In genomic region chr16:31576422-31576821, GRCm38 (mm10) we compare ENCODE assay signal across 18 mouse cellular contexts.
A peak's percentile ranks its signal among the peaks of the same experiment; 100 is the strongest.
DNase-seq lines count a peak whose midpoint lies in the region; ATAC-seq and TF ChIP-seq lines count a peak whose summit lies in the region.
"Had no signal": no experiment of that assay in that cellular context is flagged by ENCODE, and none has a peak within 500 bp of the region (broad histone marks: within the 10 kb centered on the region; RNA-seq: fewer than 3 reads in every experiment).

No protein-coding gene starts in this region.

- DNase-seq in hindbrain, embryonic 10.5 days (ENCODE audit: low spot score): no peak
- no peak for DNase-seq in hindbrain, embryonic 11.5 days (ENCODE audit: low spot score)
- DNase-seq in liver, postnatal 0 days: no peak
- DNase-seq in liver, embryonic 11.5 days (ENCODE audit: low spot score): no peak
- no peak for DNase-seq in limb, embryonic 10.5 days (ENCODE audit: low spot score)
- DNase-seq in urinary bladder, postnatal 36 days (ENCODE audit: low spot score in 2 of 2): no peak
- DNase-seq: adrenal gland, adult 8-10 months; adrenal gland, postnatal 36 days; cerebellum, adult 2 months; gastrocnemius, adult 2 months; gastrocnemius, postnatal 25 days; heart, postnatal 10 days had no signal

- no peak for TF ChIP-seq CTCF in liver, postnatal 0 days (IDR thresholded peaks at IDR 0.05; ENCODE audit: low read depth)

- H3K27me3 ChIP-seq in hindbrain, embryonic 10.5 days (ENCODE audit: insufficient read depth, poor library complexity, severe bottlenecking): no peaks in the 10 kb centered on the region
- no peaks in the 10 kb centered on the region for H3K27me3 ChIP-seq in hindbrain, embryonic 11.5 days (ENCODE audit: control insufficient read depth, insufficient read depth, low read length)
- no peaks in the 10 kb centered on the region for H3K27me3 ChIP-seq in liver, postnatal 0 days (ENCODE audit: insufficient read depth, low read length)
- no peaks in the 10 kb centered on the region for H3K27me3 ChIP-seq in liver, embryonic 11.5 days (replicated peaks; ENCODE audit: control insufficient read depth, insufficient read depth, low read length)
- no peaks in the 10 kb centered on the region for H3K27me3 ChIP-seq in midbrain, embryonic 12.5 days
- no peaks in the 10 kb centered on the region for H3K27me3 ChIP-seq in midbrain, embryonic 15.5 days (replicated peaks)
- no peaks in the 10 kb centered on the region for H3K27me3 ChIP-seq in limb, embryonic 10.5 days (ENCODE audit: low read depth, poor library complexity, severe bottlenecking)
- H3K27me3 ChIP-seq: embryonic facial prominence, embryonic 15.5 days; forebrain, embryonic 13.5 days had no signal

- 40% methylated on average over 8 of the region's 8 CpGs for WGBS in hindbrain, embryonic 10.5 days
- 52% methylated on average over 8 of the region's 8 CpGs for WGBS in hindbrain, embryonic 11.5 days
- WGBS in liver, postnatal 0 days (ENCODE audit: insufficient replicate concordance): 50% methylated on average over 8 of the region's 8 CpGs
- 68% methylated on average over 8 of the region's 8 CpGs for WGBS in liver, embryonic 11.5 days
- 64% methylated on average over 8 of the region's 8 CpGs for WGBS in midbrain, embryonic 12.5 days
- WGBS in midbrain, embryonic 15.5 days: 55% methylated on average over 8 of the region's 8 CpGs
- WGBS in limb, embryonic 10.5 days: 79% methylated on average over 8 of the region's 8 CpGs

- H3K9me3 ChIP-seq in hindbrain, embryonic 10.5 days: no peaks in the 10 kb centered on the region
- no peaks in the 10 kb centered on the region for H3K9me3 ChIP-seq in hindbrain, embryonic 11.5 days (ENCODE audit: control insufficient read depth, low read length)
- H3K9me3 ChIP-seq in liver, postnatal 0 days (ENCODE audit: low read length): no peaks in the 10 kb centered on the region
- no peaks in the 10 kb centered on the region for H3K9me3 ChIP-seq in liver, embryonic 11.5 days (ENCODE audit: control insufficient read depth, low read length)
- no peaks in the 10 kb centered on the region for H3K9me3 ChIP-seq in midbrain, embryonic 12.5 days
- no peaks in the 10 kb centered on the region for H3K9me3 ChIP-seq in midbrain, embryonic 15.5 days
- no peaks in the 10 kb centered on the region for H3K9me3 ChIP-seq in limb, embryonic 10.5 days (replicated peaks)
- H3K9me3 ChIP-seq: embryonic facial prominence, embryonic 15.5 days; forebrain, embryonic 13.5 days; G1E had no signal

- H3K27ac ChIP-seq in hindbrain, embryonic 10.5 days: 0 out of 2 replicates have a peak overlapping the region, but pooled peaks have one; percentile 46
- H3K27ac ChIP-seq in hindbrain, embryonic 11.5 days (ENCODE audit: low read depth, low read length): no peak overlapping the region
- H3K27ac ChIP-seq in liver, postnatal 0 days (ENCODE audit: low read depth): no peak overlapping the region
- no peak overlapping the region for H3K27ac ChIP-seq in liver, embryonic 11.5 days (ENCODE audit: low read depth, low read length)
- 0 out of 2 replicates have a peak overlapping the region, but pooled peaks have one; percentile 10 for H3K27ac ChIP-seq in midbrain, embryonic 12.5 days (replicated peaks)
- no peak overlapping the region for H3K27ac ChIP-seq in midbrain, embryonic 15.5 days
- H3K27ac ChIP-seq in limb, embryonic 10.5 days: 0 out of 2 replicates have a peak overlapping the region, but pooled peaks have one; percentile 15
- H3K27ac ChIP-seq: embryonic facial prominence, embryonic 15.5 days; forebrain, embryonic 13.5 days; gastrocnemius, adult 2 months had no signal

- H3K4me2 ChIP-seq in hindbrain, embryonic 11.5 days (replicated peaks; ENCODE audit: low read depth, low read length): no peak overlapping the region
- H3K4me2 ChIP-seq in liver, postnatal 0 days (ENCODE audit: low read depth, low read length): no peak overlapping the region
- H3K4me2 ChIP-seq in liver, embryonic 11.5 days: no peak overlapping the region
- no peak overlapping the region for H3K4me2 ChIP-seq in midbrain, embryonic 12.5 days (replicated peaks)
- no peak overlapping the region for H3K4me2 ChIP-seq in midbrain, embryonic 15.5 days
- H3K4me2 ChIP-seq: embryonic facial prominence, embryonic 15.5 days; forebrain, embryonic 13.5 days had no signal

- H3K9ac ChIP-seq in hindbrain, embryonic 11.5 days (ENCODE audit: low read depth, low read length): no peak overlapping the region
- no peak overlapping the region for H3K9ac ChIP-seq in liver, postnatal 0 days (replicated peaks)
- H3K9ac ChIP-seq in liver, embryonic 11.5 days (ENCODE audit: low read depth, low read length): no peak overlapping the region
- no peak overlapping the region for H3K9ac ChIP-seq in midbrain, embryonic 12.5 days (replicated peaks)
- H3K9ac ChIP-seq in midbrain, embryonic 15.5 days: no peak overlapping the region
- H3K9ac ChIP-seq: embryonic facial prominence, embryonic 15.5 days; forebrain, embryonic 13.5 days had no signal

- TF ChIP-seq EP300 in liver, postnatal 0 days (IDR thresholded peaks at IDR 0.05; ENCODE audit: low read depth): no peak

- peaks cover 26% of the 10 kb centered on the region for H3K4me1 ChIP-seq in hindbrain, embryonic 10.5 days (replicated peaks)
- H3K4me1 ChIP-seq in hindbrain, embryonic 11.5 days (replicated peaks; ENCODE audit: control insufficient read depth, insufficient read depth, low read length): no peaks in the 10 kb centered on the region
- H3K4me1 ChIP-seq in liver, postnatal 0 days (ENCODE audit: insufficient read depth): 0 out of 2 replicates have a peak, but pooled peaks cover 4% of the 10 kb centered on the region
- H3K4me1 ChIP-seq in liver, embryonic 11.5 days (replicated peaks; ENCODE audit: control insufficient read depth, insufficient read depth, low read length): peaks cover 8% of the 10 kb centered on the region
- peaks cover 11% of the 10 kb centered on the region for H3K4me1 ChIP-seq in midbrain, embryonic 12.5 days
- no peaks in the 10 kb centered on the region; the same call in 1 of the 2 replicates for H3K4me1 ChIP-seq in midbrain, embryonic 15.5 days
- H3K4me1 ChIP-seq in limb, embryonic 10.5 days: peaks cover 26% of the 10 kb centered on the region

- ATAC-seq in hindbrain, embryonic 11.5 days (ENCODE audit: low FRiP score): no peak
- peak; percentile 38; the same call in 1 of the 2 replicates for ATAC-seq in liver, postnatal 0 days
- ATAC-seq in liver, embryonic 11.5 days (replicated peaks; ENCODE audit: low FRiP score): no peak
- no peak for ATAC-seq in midbrain, embryonic 12.5 days (ENCODE audit: low FRiP score, low read depth)
- ATAC-seq in midbrain, embryonic 15.5 days (replicated peaks): no peak
- ATAC-seq: forebrain, embryonic 13.5 days had no signal

- H3K4me3 ChIP-seq in hindbrain, embryonic 10.5 days: no peak overlapping the region
- no peak overlapping the region for H3K4me3 ChIP-seq in hindbrain, embryonic 11.5 days (ENCODE audit: low read depth, low read length)
- no peak overlapping the region for H3K4me3 ChIP-seq in liver, postnatal 0 days (ENCODE audit: low read depth, low read length)
- no peak overlapping the region for H3K4me3 ChIP-seq in liver, embryonic 11.5 days (ENCODE audit: low read depth, low read length)
- no peak overlapping the region for H3K4me3 ChIP-seq in midbrain, embryonic 12.5 days
- H3K4me3 ChIP-seq in midbrain, embryonic 15.5 days: no peak overlapping the region
- H3K4me3 ChIP-seq in limb, embryonic 10.5 days: no peak overlapping the region
- H3K4me3 ChIP-seq: embryonic facial prominence, embryonic 15.5 days; erythroblast, embryonic 14.5 days; forebrain, embryonic 13.5 days; gastrocnemius, adult 2 months had no signal

- no peaks in the 10 kb centered on the region for H3K36me3 ChIP-seq in hindbrain, embryonic 10.5 days
- H3K36me3 ChIP-seq in hindbrain, embryonic 11.5 days (ENCODE audit: control insufficient read depth, insufficient read depth, low read length): no peaks in the 10 kb centered on the region
- H3K36me3 ChIP-seq in liver, postnatal 0 days (replicated peaks; ENCODE audit: insufficient read depth, low read length): no peaks in the 10 kb centered on the region
- H3K36me3 ChIP-seq in liver, embryonic 11.5 days (ENCODE audit: control insufficient read depth, insufficient read depth, low read length): no peaks in the 10 kb centered on the region
- H3K36me3 ChIP-seq in midbrain, embryonic 12.5 days: no peaks in the 10 kb centered on the region
- no peaks in the 10 kb centered on the region for H3K36me3 ChIP-seq in midbrain, embryonic 15.5 days (replicated peaks)
- no peaks in the 10 kb centered on the region for H3K36me3 ChIP-seq in limb, embryonic 10.5 days
- H3K36me3 ChIP-seq: embryonic facial prominence, embryonic 15.5 days; G1E had no signal

Comparison
In these comparisons a context has a peak if more than half of its experiments do, and no peak if none do; other contexts are left out.
1. H3K27ac ChIP-seq: peak in hindbrain, embryonic 10.5 days (single experiment), midbrain, embryonic 12.5 days (single experiment) and limb, embryonic 10.5 days (single experiment); none in hindbrain, embryonic 11.5 days (single experiment), liver, postnatal 0 days (single experiment), liver, embryonic 11.5 days (single experiment) and midbrain, embryonic 15.5 days (single experiment).